Mouse (Mus musculus) ES-Bruce4 (cell line): Measurements from ENCODE around the gene Fam169b. TPM values are rescaled to one million over a fixed set of nuclear protein-coding genes. Genes with fewer than 3 reads are reported as not detected.

ENCODE experiments used
- H3K27ac ChIP-seq: 2 replicates; pipeline ENCODE4 v1.5.1; 2012; ENCODE audit warnings: low read length, inconsistent platforms; ENCODE audit not compliant: insufficient read depth
- H3K27me3 ChIP-seq: 2 replicates; pipeline ENCODE4 v1.6.1; 2012; ENCODE audit warnings: mild to moderate bottlenecking, low read length, inconsistent platforms; ENCODE audit not compliant: control insufficient read depth, poor library complexity, insufficient read depth, severe bottlenecking
- H3K36me3 ChIP-seq: 2 replicates; pipeline ENCODE4 v1.6.1; 2012; ENCODE audit warnings: inconsistent platforms, mild to moderate bottlenecking, low read length, moderate library complexity; ENCODE audit not compliant: control insufficient read depth, poor library complexity, insufficient read depth, severe bottlenecking
- H3K4me1 ChIP-seq: one replicate; pipeline ENCODE4 v1.8.1; 2011; ENCODE audit warnings: low read length; ENCODE audit not compliant: control insufficient read depth, insufficient read depth
- H3K4me3 ChIP-seq: 2 replicates; pipeline ENCODE4 v1.5.1; 2011; ENCODE audit warnings: low read depth, mild to moderate bottlenecking, low read length
- H3K9ac ChIP-seq: 2 replicates; pipeline ENCODE4 v1.6.1; 2012; ENCODE audit warnings: low read depth, mild to moderate bottlenecking, inconsistent platforms; ENCODE audit not compliant: poor library complexity, severe bottlenecking
- H3K9me3 ChIP-seq: replicated peaks from 2 replicates; pipeline ENCODE4 v1.6.1; 2012; ENCODE audit warnings: mild to moderate bottlenecking, low read length, inconsistent platforms; ENCODE audit not compliant: control insufficient read depth, poor library complexity, insufficient read depth, severe bottlenecking
- CTCF ChIP-seq: IDR thresholded peaks from one replicate; pipeline ENCODE4 v1.8.1; 2011; ENCODE audit warnings: low read depth, low read length
- EP300 ChIP-seq: IDR thresholded peaks from 2 replicates; pipeline ENCODE4 v1.6.1; 2011; ENCODE audit warnings: low read depth, low read length; ENCODE audit not compliant: insufficient read depth
- POLR2A ChIP-seq: IDR thresholded peaks from one replicate; pipeline ENCODE4 v1.8.1; 2011; ENCODE audit warnings: low read length; ENCODE audit not compliant: insufficient read depth
- polyA plus RNA-seq: library from polyadenylated mRNA; stranded (reverse); fragments of >200 nt; gene quantifications from 2 replicates; pipeline ENCODE4 v1.2.4, GENCODE M21; 2011; ENCODE audit warnings: low read depth; ENCODE audit not compliant: missing spikeins, insufficient read depth, insufficient read length

Fam169b gene
- polyA plus RNA-seq, 1 experiment, result 7.5 TPM

DNA sequence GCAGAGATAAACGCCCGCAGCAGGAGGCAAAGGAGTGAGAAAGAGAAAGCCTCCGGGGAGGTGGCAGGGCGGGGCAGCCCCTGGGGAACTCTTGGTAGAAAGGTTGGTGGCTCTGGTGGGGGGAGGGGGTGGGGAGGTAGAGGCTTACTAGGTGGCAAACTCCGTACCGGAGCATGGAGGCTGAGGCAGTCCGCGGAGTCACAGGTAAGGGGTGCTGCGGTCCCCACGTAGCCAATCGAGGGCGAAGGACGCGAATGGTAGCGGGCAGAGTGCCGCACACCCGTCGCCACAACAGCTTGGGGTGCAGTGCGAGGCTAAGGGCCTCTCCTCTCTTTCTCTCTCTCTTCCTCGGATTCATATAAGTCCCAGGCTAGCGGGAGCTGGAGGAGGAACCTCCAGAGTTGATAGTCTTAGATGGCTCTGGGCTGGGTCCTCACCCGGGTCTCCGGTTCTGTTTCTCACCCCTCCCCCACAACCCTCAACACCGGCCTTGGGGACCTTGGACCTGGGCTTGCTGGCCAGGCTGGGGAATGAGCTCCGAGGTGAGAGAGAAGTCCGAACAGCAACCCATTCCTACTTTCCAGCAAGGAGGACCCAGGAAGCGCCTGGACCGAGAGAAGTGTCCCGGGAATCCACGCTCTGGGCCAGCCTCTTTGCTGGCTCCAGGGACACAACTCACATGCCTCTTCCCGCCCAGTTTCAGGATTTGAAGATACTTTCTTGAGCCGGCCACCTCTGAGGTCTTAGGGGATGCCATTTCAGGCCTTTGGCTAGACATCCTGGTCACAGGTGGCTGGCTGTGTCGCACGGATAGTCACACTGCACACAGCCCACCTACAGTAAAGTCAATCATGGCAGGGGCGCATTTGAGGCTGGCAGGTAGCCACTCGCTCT is 2.4 kb downstream of the Fam169b start:
- Histone ChIP-seq H3K36me3 (no peaks in the 10 kb centered on the region), H3K9me3 (no peaks in the 10 kb centered on the region), H3K4me1 (peaks cover 3% of the 10 kb centered on the region), H3K27ac (peak overlapping the region; percentile 52), H3K9ac (peak overlapping the region; percentile 45), H3K4me3 (peak overlapping the region; percentile 66), H3K27me3 (no peaks in the 10 kb centered on the region)
- TF ChIP-seq CTCF, result no peak
- peak; percentile 72 for TF ChIP-seq EP300

DNA sequence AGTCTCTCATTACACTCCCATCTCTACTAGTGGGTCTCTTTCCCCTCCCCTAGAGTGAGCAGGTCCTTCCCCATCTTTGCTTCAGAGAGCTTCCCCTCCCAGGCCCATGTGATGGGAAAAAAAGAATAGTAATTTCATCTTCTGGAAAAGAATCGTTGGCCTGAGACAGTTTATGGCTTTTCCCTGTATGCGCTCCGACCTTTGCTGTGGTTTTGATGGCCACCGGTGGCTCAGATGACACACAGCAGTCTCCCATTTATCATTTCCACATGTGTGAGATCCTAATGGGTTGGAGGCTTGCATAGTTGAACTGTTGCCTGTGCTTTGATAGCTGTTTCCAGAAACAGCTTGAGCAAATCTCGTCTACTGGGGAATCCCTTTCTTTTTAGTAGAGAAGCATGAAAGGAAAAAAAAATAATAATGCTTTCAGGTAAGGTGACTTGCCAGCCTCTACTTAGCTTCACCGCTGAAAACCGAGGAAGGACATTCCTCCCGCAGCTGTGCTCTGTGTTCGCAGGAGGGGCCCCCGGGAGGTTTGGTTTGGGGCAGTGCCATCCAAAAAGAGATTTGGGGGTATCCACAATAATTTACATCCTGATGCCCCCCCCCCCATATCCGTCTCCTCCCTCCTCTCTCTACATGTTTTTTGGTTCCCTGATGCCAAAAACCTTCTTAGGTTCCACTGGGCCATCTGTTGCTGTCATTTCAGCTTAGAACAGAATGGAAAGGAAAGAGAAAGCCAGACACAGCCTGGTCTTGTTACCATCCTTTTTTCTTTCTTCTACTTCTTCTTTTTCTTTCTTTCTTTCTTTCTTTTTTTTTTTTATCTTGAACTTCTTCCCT is 3.6 kb downstream of the Fam169b start:
- H3K4me1 ChIP-seq, result peaks cover 3% of the 10 kb centered on the region
- no peaks in the 10 kb centered on the region for H3K9me3 ChIP-seq
- TF ChIP-seq EP300 (no peak), POLR2A (no peak), CTCF (no peak)
- H3K9ac ChIP-seq, result no peak overlapping the region
- H3K4me3 ChIP-seq, result no peak overlapping the region
- H3K27me3 ChIP-seq, result no peaks in the 10 kb centered on the region
- no peak overlapping the region for H3K27ac ChIP-seq
- H3K36me3 ChIP-seq, result no peaks in the 10 kb centered on the region

DNA sequence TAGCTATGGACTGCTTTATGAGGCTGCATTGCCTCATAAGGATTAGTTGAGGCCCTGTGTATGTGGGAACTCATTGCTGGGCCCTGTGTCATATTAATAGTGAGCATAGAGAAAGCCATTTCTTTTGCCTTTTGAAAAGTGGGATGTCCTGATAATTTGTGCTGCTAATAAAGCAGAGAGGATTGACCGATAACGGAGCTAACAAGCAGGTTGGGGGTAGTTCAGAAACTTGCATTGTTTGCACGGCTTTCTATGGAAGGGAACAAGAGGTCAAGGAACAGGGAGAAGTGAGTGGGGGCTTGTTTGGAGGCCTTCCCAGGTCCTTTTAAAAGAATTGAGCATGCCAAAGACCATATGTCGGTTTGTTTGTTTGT is 4.2 kb downstream of the Fam169b start:
- H3K36me3 ChIP-seq, result no peaks in the 10 kb centered on the region
- no peak overlapping the region for H3K27ac ChIP-seq
- H3K4me3 ChIP-seq, result no peak overlapping the region
- TF ChIP-seq EP300 (no peak), POLR2A (no peak), CTCF (no peak)
- H3K4me1 ChIP-seq, result peaks cover 3% of the 10 kb centered on the region
- no peaks in the 10 kb centered on the region for H3K27me3 ChIP-seq
- H3K9me3 ChIP-seq, result no peaks in the 10 kb centered on the region
- H3K9ac ChIP-seq, result no peak overlapping the region

DNA sequence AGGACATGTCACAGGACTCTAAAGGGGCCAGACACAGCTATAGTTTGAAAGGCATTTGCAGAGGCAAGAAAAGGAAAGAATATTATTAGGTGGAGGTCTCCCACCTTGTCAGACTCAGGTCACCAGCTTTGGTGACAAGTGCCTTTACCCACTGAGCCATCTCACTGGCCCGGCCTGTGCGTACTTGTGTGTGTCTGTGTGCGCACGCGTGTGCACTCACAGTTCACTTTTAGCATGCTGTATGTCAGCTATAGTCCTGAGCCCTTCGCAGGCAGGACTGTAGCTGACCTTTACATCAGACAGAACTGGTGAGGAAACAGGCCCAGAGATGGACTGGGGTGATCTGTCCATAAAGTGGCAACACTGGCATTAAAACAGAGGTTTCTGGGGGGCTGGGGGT is 4.7 kb downstream of the Fam169b start:
- TF ChIP-seq EP300 (no peak), CTCF (no peak), POLR2A (no peak)
- H3K9ac ChIP-seq, result no peak overlapping the region
- H3K36me3 ChIP-seq, result no peaks in the 10 kb centered on the region
- no peak overlapping the region for H3K4me3 ChIP-seq
- no peaks in the 10 kb centered on the region for H3K9me3 ChIP-seq
- no peak overlapping the region for H3K27ac ChIP-seq
- H3K27me3 ChIP-seq, result no peaks in the 10 kb centered on the region
- H3K4me1 ChIP-seq, result peaks cover 3% of the 10 kb centered on the region

DNA sequence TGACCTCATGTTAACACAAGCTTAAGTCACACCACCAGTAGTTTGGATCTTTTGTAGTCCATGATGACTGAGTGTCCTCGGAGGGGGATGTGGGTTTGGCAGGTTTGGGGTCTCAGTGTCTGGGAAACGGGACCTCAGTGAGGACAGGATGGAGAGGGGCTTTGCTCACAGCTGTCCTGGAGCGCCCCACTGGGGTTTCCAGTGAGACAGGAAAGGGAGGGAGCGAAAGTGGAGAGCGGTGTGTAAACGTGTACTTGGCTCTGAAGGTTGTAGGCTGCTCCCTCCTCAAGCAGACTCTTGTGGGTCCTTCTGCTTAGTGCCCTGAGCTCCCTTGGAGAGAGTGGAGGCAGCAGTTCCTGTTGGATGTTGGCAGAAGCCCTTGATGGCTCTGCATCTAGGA is 5.3 kb downstream of the Fam169b start:
- H3K27ac ChIP-seq, result no peak overlapping the region

DNA sequence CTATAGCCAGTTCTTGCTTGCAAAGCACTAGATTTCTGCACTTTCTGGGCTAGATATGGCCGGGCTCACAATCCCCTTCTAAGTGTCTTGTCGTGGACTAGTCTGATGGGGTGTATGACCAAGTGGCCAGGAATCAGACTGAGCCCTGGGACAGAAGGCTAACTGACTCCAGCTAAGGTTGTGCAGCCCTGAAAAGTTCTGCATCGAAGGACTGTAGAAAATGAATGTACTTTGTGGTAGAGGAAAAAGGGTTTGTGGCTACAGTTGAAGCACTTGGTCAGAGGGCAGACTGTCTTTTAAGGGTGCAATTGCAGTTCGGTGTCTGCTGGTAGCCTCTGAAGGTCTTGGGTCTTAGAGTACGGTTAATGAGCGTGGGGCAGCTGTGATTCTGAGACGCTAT is 5.8 kb downstream of the Fam169b start:
- no peaks in the 10 kb centered on the region for H3K27me3 ChIP-seq
- no peak for TF ChIP-seq EP300
- no peak for TF ChIP-seq CTCF
- no peak for TF ChIP-seq POLR2A
- no peak overlapping the region for H3K27ac ChIP-seq
- H3K9me3 ChIP-seq, result no peaks in the 10 kb centered on the region
- H3K4me1 ChIP-seq, result peaks cover 3% of the 10 kb centered on the region
- H3K36me3 ChIP-seq, result no peaks in the 10 kb centered on the region
- H3K4me3 ChIP-seq, result no peak overlapping the region
- no peak overlapping the region for H3K9ac ChIP-seq

More for the DNA sequence above, 5.3 kb downstream of the Fam169b start:
- H3K27me3 ChIP-seq, result no peaks in the 10 kb centered on the region
- H3K4me1 ChIP-seq, result peaks cover 3% of the 10 kb centered on the region
- no peak overlapping the region for H3K4me3 ChIP-seq
- H3K36me3 ChIP-seq, result no peaks in the 10 kb centered on the region
- no peak overlapping the region for H3K9ac ChIP-seq
- H3K9me3 ChIP-seq, result no peaks in the 10 kb centered on the region
- TF ChIP-seq EP300 (no peak), POLR2A (no peak), CTCF (peak; percentile 3)
